Mouse (Mus musculus): ENCODE measurements around the gene Adamts1. TPM values are rescaled to one million over a fixed set of nuclear protein-coding genes. Genes with fewer than 3 reads are reported as not detected.

Gene Adamts1
- polyA plus RNA-seq, 1 experiment, result 29.3 TPM

DNA sequence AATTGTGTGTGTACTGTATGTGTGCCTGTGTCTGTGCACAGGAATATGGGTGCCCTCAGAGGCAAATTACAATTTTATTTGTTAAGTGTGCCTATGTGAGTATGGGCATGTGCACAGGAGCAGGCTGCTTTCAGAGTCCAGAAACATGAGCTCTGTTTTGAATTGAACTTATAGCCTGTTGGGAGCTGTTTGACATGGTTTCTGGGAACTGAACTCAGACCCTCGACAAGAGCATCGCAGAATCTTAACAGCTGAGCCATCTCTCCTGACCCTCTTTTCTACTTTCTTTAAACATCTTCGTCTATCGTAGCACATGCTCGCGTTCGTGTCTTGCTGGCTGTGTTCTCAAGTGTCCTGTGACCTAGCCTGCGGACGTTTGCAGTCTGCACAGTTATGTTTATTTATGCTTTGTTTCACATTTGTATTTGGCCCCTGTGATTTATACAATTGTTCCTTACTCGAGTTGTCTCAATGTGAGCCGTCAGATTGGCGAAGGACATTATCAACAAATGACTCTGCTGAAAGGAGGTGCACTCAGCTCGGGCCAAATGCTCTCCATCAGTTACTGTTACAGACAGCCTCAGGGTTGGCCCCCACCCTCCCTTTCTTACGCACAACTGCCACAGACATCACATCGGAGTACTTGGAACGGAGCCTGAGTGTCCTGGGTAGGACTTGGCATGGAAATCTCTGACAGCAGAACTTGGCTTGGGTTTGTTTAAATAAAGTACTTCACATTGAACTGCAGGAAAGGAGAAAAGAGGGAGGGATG is 55.1 kb downstream of the Adamts1 start:
- H3K4me1 ChIP-seq (ENCODE audit: control insufficient read depth, insufficient read depth, low read length), result peaks cover 2% of the 10 kb centered on the region; the same call in 1 of the 2 replicates
- TF ChIP-seq CTCF (conservative IDR thresholded peaks at IDR 0.05; ENCODE audit: insufficient read depth, insufficient read length, low read depth, low read length), result no peak
- TF ChIP-seq POLR2A (IDR thresholded peaks at IDR 0.05; ENCODE audit: low read depth, low read length), result no peak
- H3K27ac ChIP-seq (ENCODE audit: insufficient read depth, low read depth, low read length), result no peak overlapping the region
- no peaks in the 10 kb centered on the region for H3K36me3 ChIP-seq (ENCODE audit: control insufficient read depth, insufficient read depth, low read length)
- H3K4me3 ChIP-seq (ENCODE audit: insufficient read depth, low read depth, low read length), result no peak overlapping the region
- peak; percentile 56 for DNase-seq
- 36% methylated on average over 16 of the region's 16 CpGs for WGBS
- H3K27me3 ChIP-seq (replicated peaks; ENCODE audit: control insufficient read depth, insufficient read depth, low read length), result no peaks in the 10 kb centered on the region

DNA sequence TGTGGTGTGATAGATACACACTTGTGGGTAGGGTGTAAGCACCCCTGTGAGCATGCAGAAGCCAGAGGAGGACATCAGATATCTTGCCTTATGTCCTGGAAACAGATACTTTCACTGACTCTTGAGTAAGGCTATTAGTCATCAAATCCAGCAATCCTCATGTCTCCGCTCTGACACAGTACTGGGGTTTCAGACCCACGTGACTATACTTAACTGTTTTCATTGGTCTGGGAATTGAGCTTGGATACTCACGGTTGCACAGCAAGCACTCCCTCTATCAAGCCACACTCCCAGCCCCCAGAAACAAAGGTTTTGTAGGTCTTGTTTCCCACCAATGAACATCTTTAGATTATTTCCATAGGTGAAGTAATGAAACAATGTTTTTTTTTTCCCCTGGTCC is 56.5 kb downstream of the Adamts1 start:
- H3K4me1 ChIP-seq (ENCODE audit: control insufficient read depth, insufficient read depth, low read length), result peaks cover 2% of the 10 kb centered on the region; the same call in 1 of the 2 replicates
- H3K27me3 ChIP-seq (replicated peaks; ENCODE audit: control insufficient read depth, insufficient read depth, low read length), result no peaks in the 10 kb centered on the region
- 79% methylated on average over 3 of the region's 3 CpGs for WGBS
- no peak for TF ChIP-seq CTCF (conservative IDR thresholded peaks at IDR 0.05; ENCODE audit: insufficient read depth, insufficient read length, low read depth, low read length)
- TF ChIP-seq POLR2A (IDR thresholded peaks at IDR 0.05; ENCODE audit: low read depth, low read length), result no peak
- no peak overlapping the region for H3K27ac ChIP-seq (ENCODE audit: insufficient read depth, low read depth, low read length)
- H3K4me3 ChIP-seq (ENCODE audit: insufficient read depth, low read depth, low read length), result no peak overlapping the region
- no peak for DNase-seq
- H3K36me3 ChIP-seq (ENCODE audit: control insufficient read depth, insufficient read depth, low read length), result no peaks in the 10 kb centered on the region

Other genes with a start within 250 kb of the Adamts1 start
- 6.9 and 7.1 TPM in 2 replicates for gene Cyyr1, start 249.7 kb downstream of the Adamts1 start, polyA plus RNA-seq (2012; rRNA removed)
- gene Adamts5, start 98.7 kb upstream of the Adamts1 start, polyA plus RNA-seq (2012; rRNA removed), result 5.7 and 5.9 TPM in 2 replicates